Comparison of ENCODE assay signal across 33 mouse cellular contexts in the genomic region with DNA sequence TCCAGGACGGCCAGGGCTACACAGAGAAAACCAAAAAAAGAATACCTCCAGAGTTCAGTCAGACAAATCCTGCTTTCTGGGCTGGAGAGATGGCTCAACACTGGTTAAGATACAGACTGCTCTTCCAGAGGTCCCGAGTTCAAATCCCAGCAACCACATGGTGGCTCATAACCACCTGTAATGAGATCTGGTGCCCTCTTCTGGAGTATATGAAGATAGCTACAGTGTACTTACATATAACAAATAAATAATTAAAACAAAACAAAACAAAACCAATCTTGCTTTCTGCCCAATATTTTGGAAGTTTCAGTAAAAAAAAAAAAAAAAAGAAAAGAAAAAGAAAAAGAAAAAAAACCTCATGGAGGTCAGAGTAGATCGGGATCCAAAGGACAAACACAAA. TPM values are rescaled to one million over a fixed set of nuclear protein-coding genes. Genes with fewer than 3 reads are reported as not detected.
A peak's percentile ranks its signal among the peaks of the same experiment; 100 is the strongest.
DNase-seq lines count a peak whose midpoint lies in the region; ATAC-seq and TF ChIP-seq lines count a peak whose summit lies in the region.
"Had no signal": no experiment of that assay in that cellular context is flagged by ENCODE, and none has a peak within 500 bp of the region (broad histone marks: within the 10 kb centered on the region; RNA-seq: fewer than 3 reads in every experiment).

No protein-coding gene starts in this region.

- peaks cover 45% of the 10 kb centered on the region for H3K36me3 ChIP-seq in intestine, postnatal 0 days (ENCODE audit: control insufficient read depth, insufficient read depth)
- H3K36me3 ChIP-seq in intestine, embryonic 16.5 days (ENCODE audit: control insufficient read depth, insufficient read depth, low read length) = peaks cover 21% of the 10 kb centered on the region
- H3K36me3 ChIP-seq in midbrain, postnatal 0 days (ENCODE audit: insufficient read depth, low read length) = peaks cover 46% of the 10 kb centered on the region
- peaks cover 52% of the 10 kb centered on the region for H3K36me3 ChIP-seq in midbrain, embryonic 15.5 days (replicated peaks)
- H3K36me3 ChIP-seq in E14TG2a.4 (ENCODE audit: insufficient read depth, low read length) = peaks cover 96% of the 10 kb centered on the region

- no peaks in the 10 kb centered on the region for H3K9me3 ChIP-seq in intestine, postnatal 0 days (ENCODE audit: control insufficient read depth)
- no peaks in the 10 kb centered on the region for H3K9me3 ChIP-seq in intestine, embryonic 16.5 days (ENCODE audit: control insufficient read depth, low read length)
- no peaks in the 10 kb centered on the region for H3K9me3 ChIP-seq in midbrain, postnatal 0 days (ENCODE audit: low read length)
- H3K9me3 ChIP-seq in midbrain, embryonic 15.5 days = no peaks in the 10 kb centered on the region
- H3K9me3 ChIP-seq in E14TG2a.4 (ENCODE audit: low read length) = no peaks in the 10 kb centered on the region
- H3K9me3 ChIP-seq: embryonic facial prominence, embryonic 10.5 days; embryonic facial prominence, embryonic 15.5 days; forebrain, embryonic 12.5 days; limb, embryonic 13.5 days; liver, embryonic 12.5 days; midbrain, embryonic 13.5 days; neural tube, embryonic 15.5 days had no signal

- TF ChIP-seq CTCF in intestine, postnatal 0 days (IDR thresholded peaks at IDR 0.05; ENCODE audit: low read depth) = peak; percentile 13; the same call in 1 of the 2 replicates
- TF ChIP-seq CTCF in midbrain, postnatal 0 days (IDR thresholded peaks at IDR 0.05) = peak; percentile 36
- peak; percentile 25; the same call in 1 of the 2 replicates for TF ChIP-seq CTCF in E14TG2a.4 (conservative IDR thresholded peaks at IDR 0.05; ENCODE audit: low read length)

- DNase-seq in midbrain, postnatal 0 days (ENCODE audit: low spot score) = no peak
- peak; percentile 64 for DNase-seq in ZHBTc4 (ENCODE audit: low read depth, low spot score)
- no peak for DNase-seq in thymus, postnatal 0 days (ENCODE audit: low spot score)
- DNase-seq: adrenal gland, adult 2 months; cerebellum, adult 2 months; cerebellum, postnatal 14 days; forebrain, postnatal 0 days; gastrocnemius, postnatal 25 days; heart, adult 11 months; heart, postnatal 4 days; kidney, adult 18-20 months; kidney, postnatal 4 days; layer of hippocampus, adult 9-11 months; lung, adult 18-20 months; lung, postnatal 4 days; right cerebral cortex, adult 18-20 months; thymus, adult 2 months; thymus, postnatal 4 days had no signal

- no peak for ATAC-seq in intestine, postnatal 0 days
- no peak for ATAC-seq in intestine, embryonic 16.5 days
- ATAC-seq in midbrain, postnatal 0 days (ENCODE audit: low FRiP score) = no peak
- ATAC-seq in midbrain, embryonic 15.5 days (replicated peaks) = no peak
- ATAC-seq in CD4-positive, CD25-positive, alpha-beta regulatory T cell, adult 4 months = no peak
- ATAC-seq: forebrain, postnatal 0 days; liver, embryonic 12.5 days; lung, postnatal 0 days; midbrain, embryonic 13.5 days had no signal

- no peaks in the 10 kb centered on the region for H3K27me3 ChIP-seq in intestine, postnatal 0 days (replicated peaks; ENCODE audit: control insufficient read depth, insufficient read depth, low read length)
- no peaks in the 10 kb centered on the region for H3K27me3 ChIP-seq in intestine, embryonic 16.5 days (replicated peaks; ENCODE audit: control insufficient read depth, insufficient read depth, low read length)
- H3K27me3 ChIP-seq in midbrain, postnatal 0 days (ENCODE audit: insufficient read depth, low read length) = no peaks in the 10 kb centered on the region
- no peaks in the 10 kb centered on the region for H3K27me3 ChIP-seq in midbrain, embryonic 15.5 days (replicated peaks)
- H3K27me3 ChIP-seq in E14TG2a.4 (ENCODE audit: insufficient read depth, low read length) = no peaks in the 10 kb centered on the region
- H3K27me3 ChIP-seq: embryonic facial prominence, embryonic 15.5 days; forebrain, embryonic 12.5 days; limb, embryonic 13.5 days; liver, embryonic 12.5 days; midbrain, embryonic 13.5 days; neural tube, embryonic 15.5 days had no signal

- H3K4me3 ChIP-seq in intestine, postnatal 0 days (ENCODE audit: low read depth, low read length) = no peak overlapping the region
- H3K4me3 ChIP-seq in intestine, embryonic 16.5 days (ENCODE audit: low read length) = no peak overlapping the region
- H3K4me3 ChIP-seq in midbrain, postnatal 0 days (ENCODE audit: low read depth, low read length) = no peak overlapping the region
- H3K4me3 ChIP-seq in midbrain, embryonic 15.5 days = no peak overlapping the region
- H3K4me3 ChIP-seq in E14TG2a.4 (replicated peaks; ENCODE audit: low read length) = no peak overlapping the region
- H3K4me3 ChIP-seq: embryonic facial prominence, embryonic 10.5 days; embryonic facial prominence, embryonic 15.5 days; forebrain, embryonic 12.5 days; limb, embryonic 13.5 days; liver, embryonic 12.5 days; midbrain, embryonic 13.5 days; neural tube, embryonic 15.5 days had no signal

- 97% methylated on average over 3 of the region's 3 CpGs for WGBS in intestine, postnatal 0 days
- 96% methylated on average over 3 of the region's 3 CpGs for WGBS in intestine, embryonic 16.5 days
- 96% methylated on average over 3 of the region's 3 CpGs for WGBS in midbrain, postnatal 0 days
- WGBS in midbrain, embryonic 15.5 days = 98% methylated on average over 3 of the region's 3 CpGs

- no peak overlapping the region for H3K4me2 ChIP-seq in intestine, postnatal 0 days (replicated peaks; ENCODE audit: low read depth)
- no peak overlapping the region for H3K4me2 ChIP-seq in intestine, embryonic 16.5 days (ENCODE audit: low read depth, low read length)
- H3K4me2 ChIP-seq in midbrain, postnatal 0 days (ENCODE audit: low read depth, low read length, poor library complexity, severe bottlenecking) = no peak overlapping the region
- H3K4me2 ChIP-seq in midbrain, embryonic 15.5 days = no peak overlapping the region
- H3K4me2 ChIP-seq: embryonic facial prominence, embryonic 15.5 days; forebrain, embryonic 12.5 days; heart, embryonic 11.5 days; hindbrain, embryonic 14.5 days; limb, embryonic 13.5 days; liver, embryonic 12.5 days; midbrain, embryonic 13.5 days; neural tube, embryonic 15.5 days had no signal

- H3K4me1 ChIP-seq in intestine, postnatal 0 days (replicated peaks; ENCODE audit: control insufficient read depth, insufficient read depth, low read length) = no peaks in the 10 kb centered on the region
- no peaks in the 10 kb centered on the region for H3K4me1 ChIP-seq in intestine, embryonic 16.5 days (ENCODE audit: control insufficient read depth, insufficient read depth, low read length)
- no peaks in the 10 kb centered on the region for H3K4me1 ChIP-seq in midbrain, postnatal 0 days (ENCODE audit: insufficient read depth, low read length)
- no peaks in the 10 kb centered on the region for H3K4me1 ChIP-seq in midbrain, embryonic 15.5 days
- H3K4me1 ChIP-seq in E14TG2a.4 (replicated peaks; ENCODE audit: low read depth, low read length) = peaks cover 69% of the 10 kb centered on the region
- H3K4me1 ChIP-seq: embryonic facial prominence, embryonic 10.5 days; embryonic facial prominence, embryonic 15.5 days; forebrain, embryonic 12.5 days; limb, embryonic 13.5 days; midbrain, embryonic 13.5 days; neural tube, embryonic 15.5 days had no signal

- no peak overlapping the region for H3K27ac ChIP-seq in intestine, postnatal 0 days (ENCODE audit: low read depth, low read length)
- no peak overlapping the region for H3K27ac ChIP-seq in intestine, embryonic 16.5 days (ENCODE audit: low read length)
- H3K27ac ChIP-seq in midbrain, postnatal 0 days (ENCODE audit: low read depth, low read length) = no peak overlapping the region
- H3K27ac ChIP-seq in midbrain, embryonic 15.5 days = no peak overlapping the region
- H3K27ac ChIP-seq: embryonic facial prominence, embryonic 10.5 days; embryonic facial prominence, embryonic 15.5 days; forebrain, embryonic 12.5 days; hindbrain, embryonic 14.5 days; limb, embryonic 13.5 days; liver, embryonic 12.5 days; midbrain, embryonic 13.5 days; neural tube, embryonic 15.5 days had no signal

- no peak overlapping the region for H3K9ac ChIP-seq in intestine, postnatal 0 days (ENCODE audit: low read depth, low read length)
- H3K9ac ChIP-seq in intestine, embryonic 16.5 days (ENCODE audit: low read depth, low read length) = no peak overlapping the region
- H3K9ac ChIP-seq in midbrain, postnatal 0 days (replicated peaks; ENCODE audit: low read length, poor library complexity, severe bottlenecking) = no peak overlapping the region
- H3K9ac ChIP-seq in midbrain, embryonic 15.5 days = no peak overlapping the region
- H3K9ac ChIP-seq: embryonic facial prominence, embryonic 15.5 days; forebrain, embryonic 12.5 days; forebrain, postnatal 0 days; hindbrain, embryonic 14.5 days; limb, embryonic 13.5 days; liver, embryonic 12.5 days; midbrain, embryonic 13.5 days; neural tube, embryonic 15.5 days had no signal

RNA-seq across cellular contexts. Expression of a gene that starts 8.5 kb away (rescaled TPM):
- 51.6 and 52.2 TPM in 2 replicates for polyA plus RNA-seq in intestine, postnatal 0 days (2015; fragmentation: Nextera tagmentation; extraction: Ambion mirVana)
- polyA plus RNA-seq in intestine, embryonic 16.5 days (2015; fragmentation: Nextera tagmentation; extraction: Ambion mirVana) = 90.0 and 103 TPM in 2 replicates
- 37.9 and 39.6 TPM in 2 replicates for total RNA-seq in midbrain, postnatal 0 days (2014; rRNA removed)
- polyA plus RNA-seq in midbrain, postnatal 0 days (2015; fragmentation: Nextera tagmentation; extraction: Ambion mirVana) = 77.8 and 81.8 TPM in 2 replicates
- polyA plus RNA-seq in midbrain, embryonic 15.5 days (2015; fragmentation: Nextera tagmentation; extraction: Ambion mirVana) = 70.0 and 74.3 TPM in 2 replicates
- polyA plus RNA-seq in CD4-positive, CD25-positive, alpha-beta regulatory T cell, adult 4 months (2017; shearing (Covaris generic)) = 10 to 100 TPM; 26.9 to 31.1 TPM
- polyA plus RNA-seq in thymus, postnatal 0 days (2015; fragmentation: Nextera tagmentation; extraction: Ambion mirVana) = 81.2 and 85.3 TPM in 2 replicates

RNA-seq across cellular contexts. Expression of a gene that starts 8.6 kb away (rescaled TPM):
- polyA plus RNA-seq in intestine, postnatal 0 days (2015; fragmentation: Nextera tagmentation; extraction: Ambion mirVana) = 5.7 and 5.8 TPM in 2 replicates
- polyA plus RNA-seq in intestine, embryonic 16.5 days (2015; fragmentation: Nextera tagmentation; extraction: Ambion mirVana) = 16.8 and 18.8 TPM in 2 replicates
- 34.5 and 42.3 TPM in 2 replicates for total RNA-seq in midbrain, postnatal 0 days (2014; rRNA removed)
- polyA plus RNA-seq in midbrain, postnatal 0 days (2015; fragmentation: Nextera tagmentation; extraction: Ambion mirVana) = 20.5 and 22.6 TPM in 2 replicates
- 37.5 and 38.1 TPM in 2 replicates for polyA plus RNA-seq in midbrain, embryonic 15.5 days (2015; fragmentation: Nextera tagmentation; extraction: Ambion mirVana)
- polyA plus RNA-seq in CD4-positive, CD25-positive, alpha-beta regulatory T cell, adult 4 months (2017; shearing (Covaris generic)) = 10 to 100 TPM; 35.0 to 43.9 TPM
- polyA plus RNA-seq in thymus, postnatal 0 days (2015; fragmentation: Nextera tagmentation; extraction: Ambion mirVana) = 20.1 and 20.9 TPM in 2 replicates

RNA-seq across cellular contexts. Expression of a gene that starts 17.6 kb away (rescaled TPM):
- 43.0 and 48.9 TPM in 2 replicates for polyA plus RNA-seq in intestine, postnatal 0 days (2015; fragmentation: Nextera tagmentation; extraction: Ambion mirVana)
- polyA plus RNA-seq in intestine, embryonic 16.5 days (2015; fragmentation: Nextera tagmentation; extraction: Ambion mirVana) = 33.5 and 34.5 TPM in 2 replicates
- 13.6 and 13.7 TPM in 2 replicates for total RNA-seq in midbrain, postnatal 0 days (2014; rRNA removed)
- polyA plus RNA-seq in midbrain, postnatal 0 days (2015; fragmentation: Nextera tagmentation; extraction: Ambion mirVana) = 15.7 and 17.7 TPM in 2 replicates
- 11.2 and 12.9 TPM in 2 replicates for polyA plus RNA-seq in midbrain, embryonic 15.5 days (2015; fragmentation: Nextera tagmentation; extraction: Ambion mirVana)
- 100 to 1,000 TPM; 208 to 251 TPM for polyA plus RNA-seq in CD4-positive, CD25-positive, alpha-beta regulatory T cell, adult 4 months (2017; shearing (Covaris generic))
- 120 and 121 TPM in 2 replicates for polyA plus RNA-seq in thymus, postnatal 0 days (2015; fragmentation: Nextera tagmentation; extraction: Ambion mirVana)

RNA-seq across cellular contexts. Expression of a gene that starts 31.0 kb away (rescaled TPM):
- polyA plus RNA-seq in intestine, postnatal 0 days (2015; fragmentation: Nextera tagmentation; extraction: Ambion mirVana) = 30.4 and 31.5 TPM in 2 replicates
- polyA plus RNA-seq in intestine, embryonic 16.5 days (2015; fragmentation: Nextera tagmentation; extraction: Ambion mirVana) = 115 and 134 TPM in 2 replicates
- total RNA-seq in midbrain, postnatal 0 days (2014; rRNA removed) = 49.5 and 59.5 TPM in 2 replicates
- polyA plus RNA-seq in midbrain, postnatal 0 days (2015; fragmentation: Nextera tagmentation; extraction: Ambion mirVana) = 75.6 and 80.3 TPM in 2 replicates
- 106 and 118 TPM in 2 replicates for polyA plus RNA-seq in midbrain, embryonic 15.5 days (2015; fragmentation: Nextera tagmentation; extraction: Ambion mirVana)
- polyA plus RNA-seq in CD4-positive, CD25-positive, alpha-beta regulatory T cell, adult 4 months (2017; shearing (Covaris generic)) = 10 to 100 TPM; 64.4 to 82.5 TPM
- polyA plus RNA-seq in thymus, postnatal 0 days (2015; fragmentation: Nextera tagmentation; extraction: Ambion mirVana) = 148 and 163 TPM in 2 replicates

RNA-seq across cellular contexts. Expression of a gene that starts 32.9 kb away (rescaled TPM):
- 19.1 and 19.5 TPM in 2 replicates for polyA plus RNA-seq in intestine, postnatal 0 days (2015; fragmentation: Nextera tagmentation; extraction: Ambion mirVana)
- polyA plus RNA-seq in intestine, embryonic 16.5 days (2015; fragmentation: Nextera tagmentation; extraction: Ambion mirVana) = 30.3 and 31.3 TPM in 2 replicates
- 33.7 and 35.7 TPM in 2 replicates for total RNA-seq in midbrain, postnatal 0 days (2014; rRNA removed)
- 44.9 and 49.6 TPM in 2 replicates for polyA plus RNA-seq in midbrain, postnatal 0 days (2015; fragmentation: Nextera tagmentation; extraction: Ambion mirVana)
- 43.5 and 44.5 TPM in 2 replicates for polyA plus RNA-seq in midbrain, embryonic 15.5 days (2015; fragmentation: Nextera tagmentation; extraction: Ambion mirVana)
- 10 to 100 TPM; 93.6 to 98.8 TPM for polyA plus RNA-seq in CD4-positive, CD25-positive, alpha-beta regulatory T cell, adult 4 months (2017; shearing (Covaris generic))
- polyA plus RNA-seq in thymus, postnatal 0 days (2015; fragmentation: Nextera tagmentation; extraction: Ambion mirVana) = 35.5 and 39.5 TPM in 2 replicates
